Mouse (Mus musculus) embryonic facial prominence, embryonic 15.5 days (tissue): Measurements from ENCODE around the gene Zswim3. TPM values are rescaled to one million over a fixed set of nuclear protein-coding genes. Genes with fewer than 3 reads are reported as not detected.

ENCODE experiments used
- ATAC-seq: fragments of 200-750 bp; cut with Nextera tagmentation; 2 replicates; pipeline ENCODE4 v1.8.0; 2017; ENCODE audit warnings: low read depth, moderate TSS enrichment; ENCODE audit not compliant: insufficient number of reproducible peaks, low FRiP score, low TSS enrichment
- H3K27ac ChIP-seq: fragments of 300-500 bp; sonication (generic); replicated peaks from 2 replicates; pipeline ENCODE4 v1.5.1; 2015; ENCODE audit warnings: mild to moderate bottlenecking, inconsistent platforms
- H3K27me3 ChIP-seq: fragments of 300-500 bp; sonication (generic); 2 replicates; pipeline ENCODE4 v1.6.1; 2015; ENCODE audit warnings: inconsistent platforms
- H3K36me3 ChIP-seq: fragments of 300-500 bp; sonication (generic); 2 replicates; pipeline ENCODE4 v1.6.1; 2015; ENCODE audit warnings: mild to moderate bottlenecking, inconsistent platforms
- H3K4me1 ChIP-seq: fragments of 300-500 bp; sonication (generic); 2 replicates; pipeline ENCODE4 v1.6.1; 2015; ENCODE audit warnings: inconsistent platforms
- H3K4me2 ChIP-seq: fragments of 300-500 bp; sonication (generic); replicated peaks from 2 replicates; pipeline ENCODE4 v1.6.1; 2015; ENCODE audit warnings: mild to moderate bottlenecking, inconsistent platforms
- H3K4me3 ChIP-seq: fragments of 300-500 bp; sonication (generic); replicated peaks from 2 replicates; pipeline ENCODE4 v1.5.1; 2015; ENCODE audit warnings: mild to moderate bottlenecking, inconsistent platforms
- H3K9ac ChIP-seq: fragments of 300-500 bp; sonication (generic); 2 replicates; pipeline ENCODE4 v1.6.1; 2015; ENCODE audit warnings: inconsistent platforms
- H3K9me3 ChIP-seq: fragments of 300-500 bp; sonication (generic); replicated peaks from 2 replicates; pipeline ENCODE4 v1.6.1; 2016; ENCODE audit warnings: inconsistent platforms
- WGBS: fragments of 180-500 bp; shearing (Covaris S2); methylation state at CpG from one replicate; pipeline ENCODE4 v1.1.7; 2015; 5-methylcytosine and 5-hydroxymethylcytosine counted together
- polyA plus RNA-seq: library from polyadenylated mRNA; unstranded; fragments of >200 nt; fragmentation: Nextera tagmentation; extraction: Ambion mirVana; gene quantifications from 2 replicates; pipeline ENCODE4 v1.2.1, GENCODE M21; 2015

The Zswim3 gene
- 7.3 and 7.6 TPM in 2 replicates for polyA plus RNA-seq

- WGBS: under 1% methylated on average over 47 of the region's 47 CpGs
These were observed at the start of gene Zswim3, which contains the start of gene Acot8 for GRCm38 (mm10) chr2:164804533-164805331. Gene Zswim3 (plus strand): TSS chr2:164805098. Gene Acot8 (minus strand): TSS chr2:164804882.

DNA sequence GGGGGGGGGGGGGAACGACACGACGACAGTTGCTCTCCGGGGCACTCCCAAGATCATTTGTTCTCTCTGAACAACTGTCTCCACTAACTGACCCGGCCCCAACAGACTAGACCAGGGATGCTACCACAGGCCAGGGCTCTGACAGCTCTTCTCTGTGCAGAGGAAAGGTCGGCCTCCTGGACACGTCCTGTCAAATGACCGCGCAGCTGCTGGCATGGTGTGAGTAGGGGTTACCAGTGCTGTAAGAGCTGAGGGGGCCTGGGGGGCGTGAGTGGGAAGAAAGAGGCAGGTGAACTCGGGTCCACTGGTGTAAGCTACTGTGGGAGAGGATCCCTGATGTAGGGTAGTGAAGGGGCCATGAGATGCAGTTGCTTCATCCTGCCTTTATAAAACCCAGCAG, 47.1 kb upstream of the Zswim3 start:
- Histone ChIP-seq H3K27ac (no peak overlapping the region), H3K9me3 (no peaks in the 10 kb centered on the region), H3K4me2 (no peak overlapping the region), H3K27me3 (no peaks in the 10 kb centered on the region), H3K4me1 (no peaks in the 10 kb centered on the region), H3K9ac (no peak overlapping the region), H3K36me3 (peaks cover 98% of the 10 kb centered on the region), H3K4me3 (no peak overlapping the region)
- no peak for ATAC-seq
- 89% methylated on average over 11 of the region's 11 CpGs for WGBS

More at GRCm38 (mm10) chr2:164804533-164805331, at the start of gene Zswim3, which contains the start of gene Acot8:
- Histone ChIP-seq H3K36me3 (peaks cover 34% of the 10 kb centered on the region), H3K4me1 (peaks cover 30% of the 10 kb centered on the region), H3K4me3 (peak within 1 kb of the TSS; percentile 92), H3K9ac (peak within 1 kb of the TSS; percentile 83), H3K9me3 (no peaks in the 10 kb centered on the region), H3K27ac (peak within 1 kb of the TSS; percentile 89), H3K4me2 (peak within 1 kb of the TSS; percentile 82), H3K27me3 (no peaks in the 10 kb centered on the region)
- peak; percentile 97 for ATAC-seq

DNA sequence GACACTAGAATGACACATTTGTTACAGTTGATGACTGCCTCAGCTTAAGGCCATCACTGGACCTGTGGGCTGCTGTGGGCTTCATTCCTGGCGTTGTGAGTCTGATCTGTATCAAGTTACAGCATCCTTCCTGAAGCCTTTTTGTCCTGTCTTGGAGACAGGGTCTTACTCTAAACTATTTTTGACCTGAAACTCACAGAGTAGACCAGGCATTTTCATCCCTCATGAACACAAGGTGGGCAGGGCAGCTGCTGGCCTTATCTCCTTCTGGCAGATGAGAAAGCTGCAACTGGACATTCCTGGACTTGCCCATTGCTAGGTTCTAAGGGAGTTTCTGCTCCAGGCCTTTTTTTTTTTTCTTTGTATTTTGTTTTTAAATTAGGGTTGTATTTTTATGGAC, 46.2 kb upstream of the Zswim3 start:
- Histone ChIP-seq H3K4me3 (no peak overlapping the region), H3K4me2 (no peak overlapping the region), H3K9me3 (no peaks in the 10 kb centered on the region), H3K36me3 (peaks cover 99% of the 10 kb centered on the region), H3K9ac (no peak overlapping the region), H3K4me1 (no peaks in the 10 kb centered on the region), H3K27ac (no peak overlapping the region), H3K27me3 (no peaks in the 10 kb centered on the region)
- no peak for ATAC-seq
- WGBS: 48% methylated on average over 1 of the region's 1 CpGs

GRCm38 (mm10) chr2:164760059-164760833, 44.7 kb upstream of the Zswim3 start:
- no peaks in the 10 kb centered on the region for H3K4me1 ChIP-seq
- H3K27ac ChIP-seq: no peak overlapping the region
- ATAC-seq: no peak
- no peak overlapping the region for H3K4me3 ChIP-seq
- H3K9ac ChIP-seq: no peak overlapping the region
- no peak overlapping the region for H3K4me2 ChIP-seq
- WGBS: 76% methylated on average over 4 of the region's 4 CpGs
- no peaks in the 10 kb centered on the region for H3K9me3 ChIP-seq
- no peaks in the 10 kb centered on the region for H3K27me3 ChIP-seq
- H3K36me3 ChIP-seq: peaks cover 92% of the 10 kb centered on the region

DNA sequence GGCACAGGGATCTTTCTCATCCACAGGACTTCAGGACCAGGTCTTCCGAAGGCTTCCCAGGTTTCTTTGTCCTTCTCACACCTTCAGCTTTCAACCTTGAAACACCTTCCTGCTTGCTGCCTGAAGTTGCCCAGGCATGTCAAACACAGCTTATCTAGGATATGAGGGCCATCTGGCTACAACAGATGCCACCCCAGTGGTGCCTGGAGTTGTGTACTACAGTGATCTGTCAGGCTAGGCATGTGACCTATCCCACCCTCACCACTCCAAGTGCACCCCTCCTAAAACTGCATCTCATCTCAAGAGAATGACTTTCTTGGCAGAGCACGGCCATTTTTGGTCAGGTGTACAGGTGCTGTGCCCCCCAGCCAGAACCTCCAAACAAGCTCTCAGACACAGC, 43.4 kb upstream of the Zswim3 start:
- 90% methylated on average over 2 of the region's 2 CpGs for WGBS
- Histone ChIP-seq H3K4me3 (no peak overlapping the region), H3K9ac (no peak overlapping the region), H3K4me2 (no peak overlapping the region), H3K27me3 (no peaks in the 10 kb centered on the region), H3K9me3 (no peaks in the 10 kb centered on the region), H3K36me3 (peaks cover 92% of the 10 kb centered on the region), H3K4me1 (no peaks in the 10 kb centered on the region), H3K27ac (no peak overlapping the region)
- ATAC-seq: no peak

- H3K27me3 ChIP-seq: no peaks in the 10 kb centered on the region
- 95% methylated on average over 4 of the region's 4 CpGs for WGBS
- no peak overlapping the region for H3K27ac ChIP-seq
- peaks cover 92% of the 10 kb centered on the region for H3K36me3 ChIP-seq
- ATAC-seq: no peak
- H3K9ac ChIP-seq: no peak overlapping the region
- no peaks in the 10 kb centered on the region for H3K4me1 ChIP-seq
- H3K9me3 ChIP-seq: no peaks in the 10 kb centered on the region
- H3K4me2 ChIP-seq: no peak overlapping the region
- H3K4me3 ChIP-seq: no peak overlapping the region
These were observed 42.9 kb upstream of the Zswim3 start for GRCm38 (mm10) chr2:164761971-164762370.

- no peaks in the 10 kb centered on the region for H3K27me3 ChIP-seq
- H3K36me3 ChIP-seq: peaks cover 93% of the 10 kb centered on the region
- no peak overlapping the region for H3K4me2 ChIP-seq
- WGBS: 88% methylated on average over 7 of the region's 7 CpGs
- no peak for ATAC-seq
- H3K9ac ChIP-seq: no peak overlapping the region
- H3K9me3 ChIP-seq: no peaks in the 10 kb centered on the region
- H3K4me1 ChIP-seq: no peaks in the 10 kb centered on the region
- H3K27ac ChIP-seq: no peak overlapping the region
- no peak overlapping the region for H3K4me3 ChIP-seq
These were observed 42.3 kb upstream of the Zswim3 start for GRCm38 (mm10) chr2:164762593-164762992.

GRCm38 (mm10) chr2:164765841-164766240, 39.1 kb upstream of the Zswim3 start:
- H3K27me3 ChIP-seq: no peaks in the 10 kb centered on the region
- H3K4me1 ChIP-seq: peaks cover 10% of the 10 kb centered on the region
- no peak for ATAC-seq
- WGBS: 63% methylated on average over 3 of the region's 3 CpGs
- no peaks in the 10 kb centered on the region for H3K9me3 ChIP-seq
- H3K9ac ChIP-seq: no peak overlapping the region
- H3K4me3 ChIP-seq: no peak overlapping the region
- no peak overlapping the region for H3K27ac ChIP-seq
- no peak overlapping the region for H3K4me2 ChIP-seq
- H3K36me3 ChIP-seq: peaks cover 67% of the 10 kb centered on the region

DNA sequence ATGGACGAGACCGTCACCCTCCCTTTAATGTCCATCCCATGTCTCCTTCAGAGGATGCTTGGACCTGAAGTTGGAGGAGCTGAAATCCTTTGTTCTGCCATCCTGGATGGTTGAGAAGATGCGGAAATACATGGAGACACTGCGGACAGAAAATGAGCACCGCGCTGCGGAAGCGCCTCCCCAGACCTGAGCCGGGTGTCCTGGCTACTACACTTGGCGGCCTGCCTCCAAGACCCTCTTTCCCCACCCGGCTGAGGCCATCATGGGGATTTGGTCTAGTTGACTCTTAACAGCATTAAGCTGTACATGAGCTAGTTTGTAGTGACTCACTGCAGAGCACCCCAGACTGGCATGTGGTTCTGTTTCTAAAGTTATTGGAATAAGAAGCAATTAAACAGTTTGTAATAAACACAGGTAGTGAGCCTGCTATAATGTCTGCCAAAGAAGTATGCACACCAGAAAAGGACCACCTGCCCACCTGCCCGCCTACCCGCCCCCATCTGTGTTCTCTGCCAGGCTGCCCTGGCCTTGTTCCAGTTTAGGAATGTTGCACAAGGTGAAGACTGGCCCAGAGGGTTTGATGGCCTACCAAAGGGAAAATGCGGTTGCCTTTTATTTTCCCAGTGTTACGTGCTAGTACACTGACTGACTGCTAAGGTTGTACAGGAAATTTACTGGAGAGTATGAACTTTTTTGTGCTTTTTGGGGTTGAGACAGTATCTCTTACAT, 36.9 kb upstream of the Zswim3 start:
- ATAC-seq: no peak
- no peaks in the 10 kb centered on the region for H3K9me3 ChIP-seq
- H3K4me1 ChIP-seq: peaks cover 26% of the 10 kb centered on the region
- H3K4me3 ChIP-seq: no peak overlapping the region
- peaks cover 61% of the 10 kb centered on the region for H3K36me3 ChIP-seq
- H3K9ac ChIP-seq: no peak overlapping the region
- 0 out of 2 replicates have a peak overlapping the region, but pooled peaks have one; percentile 35 for H3K27ac ChIP-seq
- no peaks in the 10 kb centered on the region for H3K27me3 ChIP-seq
- no peak overlapping the region for H3K4me2 ChIP-seq
- WGBS: 93% methylated on average over 15 of the region's 15 CpGs

DNA sequence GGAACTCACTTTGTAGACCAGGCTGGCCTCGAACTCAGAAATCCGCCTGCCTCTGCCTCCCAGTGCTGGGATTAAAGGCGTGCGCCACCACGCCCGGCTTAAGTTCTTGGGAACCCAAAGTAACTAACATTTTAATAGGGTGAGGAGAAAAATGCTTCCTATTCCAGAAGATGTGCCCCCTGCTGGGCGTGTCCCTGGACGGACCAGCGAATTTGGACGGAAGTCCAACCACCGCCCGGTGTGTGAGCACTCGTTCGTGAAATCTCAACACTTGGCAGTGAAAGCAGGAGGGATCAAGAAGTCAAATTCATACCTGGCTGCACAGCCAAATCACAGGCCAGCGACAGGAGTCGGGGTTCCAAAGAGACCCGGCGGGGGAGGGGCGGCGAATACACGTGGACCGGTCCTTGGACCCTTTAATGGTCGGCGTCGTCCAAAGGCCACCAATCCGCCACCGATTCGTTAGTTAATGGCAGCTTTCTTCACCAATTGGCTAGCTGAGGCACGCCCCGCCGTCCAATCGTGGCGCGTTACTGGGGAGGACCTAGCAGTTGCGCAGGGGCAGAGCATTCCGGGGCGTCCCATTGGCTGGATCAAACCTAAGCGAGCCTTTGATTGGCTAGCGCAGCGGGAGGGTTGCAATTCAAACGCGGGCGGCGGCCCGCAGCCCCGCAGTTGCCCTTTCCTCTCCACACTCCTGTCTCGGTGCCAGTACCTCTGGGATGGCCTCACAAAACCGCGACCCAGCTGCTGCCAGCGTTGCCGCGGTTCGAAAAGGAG, 35.5 kb upstream of the Zswim3 start, which contains the start of gene Ube2c:
TSS of gene Ube2c (plus strand) at position 641 of the 780 bp plus-strand sequence.
- peak; percentile 98 for ATAC-seq
- peak within 1 kb of the TSS; percentile 96 for H3K4me2 ChIP-seq
- H3K27ac ChIP-seq: peak within 1 kb of the TSS; percentile 65
- H3K4me3 ChIP-seq: peak within 1 kb of the TSS; percentile 66
- peaks cover 30% of the 10 kb centered on the region for H3K4me1 ChIP-seq
- no peaks in the 10 kb centered on the region for H3K27me3 ChIP-seq
- peak within 1 kb of the TSS; percentile 53 for H3K9ac ChIP-seq
- 2% methylated on average over 53 of the region's 53 CpGs for WGBS
- no peaks in the 10 kb centered on the region for H3K9me3 ChIP-seq
- H3K36me3 ChIP-seq: peaks cover 56% of the 10 kb centered on the region
